Mouse (Mus musculus) pancreas, adult 10 weeks (tissue): ENCODE measurements around the gene Il22ra2. TPM values are rescaled to one million over a fixed set of nuclear protein-coding genes. Genes with fewer than 3 reads are reported as not detected.

Experiments
- polyA plus RNA-seq: library from polyadenylated mRNA; stranded (reverse); fragments of 350-450 nt; fragmentation: Illumina TruSeq; extraction: RNeasy Lipid Tissue Mini Kit (QIAGEN cat#74804); gene quantifications from one replicate; pipeline ENCODE4 v1.2.3, GENCODE M21; 2015; ENCODE audit warnings: low read depth, low replicate concordance; ENCODE audit not compliant: insufficient read depth

The Il22ra2 gene
- not detected for polyA plus RNA-seq

DNA sequence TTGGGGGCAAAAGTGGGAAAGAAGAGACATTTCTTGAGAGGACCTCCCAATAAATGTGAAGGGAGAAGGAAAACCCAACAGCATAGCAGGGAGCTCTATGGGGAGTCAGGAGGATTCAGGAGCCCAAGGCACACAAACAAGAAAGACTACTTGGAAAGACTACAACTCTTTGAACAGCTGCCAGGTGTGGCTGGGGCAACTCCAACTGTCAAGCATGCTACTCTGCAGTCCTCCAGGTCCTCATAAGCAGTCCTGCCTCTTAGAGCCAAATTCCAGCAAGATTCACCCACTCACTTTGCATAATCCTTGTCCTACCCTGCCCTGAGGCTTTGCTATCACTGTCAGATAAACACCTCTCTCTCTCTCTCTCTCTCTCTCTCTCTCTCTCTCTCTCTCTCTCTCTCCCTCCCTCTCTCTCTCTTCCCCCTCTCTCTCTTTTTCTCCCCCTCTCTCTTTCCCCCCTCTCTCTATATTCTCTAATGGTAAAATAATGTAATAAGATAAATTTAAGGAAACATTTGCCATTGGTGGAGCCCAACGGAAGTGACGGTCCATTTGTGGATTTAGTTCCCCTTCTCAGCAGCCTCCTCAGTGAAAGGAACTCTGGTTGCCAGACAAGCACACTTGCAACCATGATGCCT, at the start of gene Il22ra2:
Il22ra2 (plus strand) TSS at position 591 of the 641 bp plus-strand sequence.

DNA sequence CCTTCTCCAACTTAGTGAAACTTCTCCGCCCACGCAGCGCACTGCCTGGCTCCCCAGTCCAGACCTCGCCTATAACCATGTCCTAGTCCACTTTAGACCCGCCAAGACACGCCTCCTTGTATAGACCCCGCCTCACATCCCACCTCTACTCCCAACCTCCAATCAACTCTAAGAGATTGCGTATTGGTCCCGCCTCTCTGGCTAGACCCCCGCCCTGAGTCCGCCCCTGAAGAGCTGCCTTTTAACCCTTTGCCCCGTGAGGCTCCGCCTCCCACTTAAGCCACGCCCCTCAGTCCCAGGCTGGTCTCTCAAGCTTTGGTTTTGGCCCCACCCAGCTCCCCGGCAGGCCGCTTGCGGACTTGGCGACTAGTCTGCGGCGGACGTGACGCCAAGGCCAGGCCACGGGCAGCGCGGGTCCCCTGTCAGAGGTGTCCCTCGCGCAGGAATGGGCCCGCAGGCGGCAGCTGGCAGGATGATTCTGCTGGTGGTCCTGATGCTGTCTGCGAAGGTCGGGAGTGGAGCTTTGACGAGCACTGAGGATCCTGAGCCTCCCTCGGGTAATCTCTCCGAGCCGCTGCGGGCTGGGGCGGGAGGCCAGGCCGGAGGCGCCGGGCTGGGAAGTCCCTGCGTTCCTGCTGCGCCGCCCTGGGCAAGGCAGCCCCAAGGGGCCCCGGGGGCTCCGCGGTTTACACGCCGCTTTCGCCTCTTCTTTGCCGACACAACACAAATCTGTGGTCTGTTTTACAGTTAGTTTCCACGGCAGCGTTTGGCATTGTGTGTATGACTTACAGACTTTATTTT, 30.0 kb upstream of the Il22ra2 start, which contains the start of gene Ifngr1:
Ifngr1 (plus strand) TSS at position 309 of the 801 bp plus-strand sequence.

Other genes starting within 250 kb of the Il22ra2 start
- gene Ifngr1, start 30.0 kb upstream of the Il22ra2 start, polyA plus RNA-seq = 20.5 TPM
- not detected for gene Il20ra, start 90.6 kb downstream of the Il22ra2 start, polyA plus RNA-seq
- 1.6 TPM for gene Slc35d3, start 229.5 kb downstream of the Il22ra2 start, polyA plus RNA-seq